Mouse (Mus musculus) forebrain, postnatal 0 days (tissue): ENCODE results near the gene Trpm2. TPM values are rescaled to one million over a fixed set of nuclear protein-coding genes. Genes with fewer than 3 reads are reported as not detected.
A peak's percentile ranks its signal among the peaks of the same experiment; 100 is the strongest.
"Not testable (repeated sequence)": the region's sequence is repeated elsewhere in the genome, so short reads cannot be mapped to it uniquely, and the experiment has no call there.

ENCODE experiments used
- ATAC-seq: fragments of 200-750 bp; cut with Nextera tagmentation; 2 replicates; pipeline ENCODE4 v1.8.0; 2017; ENCODE audit warnings: mild to moderate bottlenecking, moderate library complexity
- DNase-seq: peaks from one replicate; pipeline ENCODE4 v3.0.0-alpha.2; 2015
- H3K27ac ChIP-seq: fragments of 300-500 bp; sonication (generic); 2 replicates; pipeline ENCODE4 v1.5.1; 2014; ENCODE audit warnings: low read depth, mild to moderate bottlenecking, antibody characterized with exemption, low read length, moderate library complexity, mixed read lengths
- H3K27me3 ChIP-seq: fragments of 300-500 bp; sonication (generic); 2 replicates; pipeline ENCODE4 v1.6.1; 2014; ENCODE audit warnings: mild to moderate bottlenecking, low read length, mixed read lengths; ENCODE audit not compliant: insufficient read depth
- H3K36me3 ChIP-seq: fragments of 300-500 bp; sonication (generic); 2 replicates; pipeline ENCODE4 v1.6.1; 2014; ENCODE audit warnings: mild to moderate bottlenecking, moderate library complexity; ENCODE audit not compliant: insufficient read depth
- H3K4me1 ChIP-seq: fragments of 300-500 bp; sonication (generic); 2 replicates; pipeline ENCODE4 v1.6.1; 2014; ENCODE audit warnings: antibody characterized with exemption; ENCODE audit not compliant: insufficient read depth
- H3K4me2 ChIP-seq: fragments of 300-500 bp; sonication (generic); 2 replicates; pipeline ENCODE4 v1.6.1; 2014; ENCODE audit warnings: low read depth, mild to moderate bottlenecking, moderate library complexity
- H3K4me3 ChIP-seq: fragments of 300-500 bp; sonication (generic); 2 replicates; pipeline ENCODE4 v1.5.1; 2014; ENCODE audit warnings: low read depth, low read length, mixed read lengths
- H3K9ac ChIP-seq: fragments of 300-500 bp; sonication (generic); 2 replicates; pipeline ENCODE4 v1.6.1; 2014; ENCODE audit warnings: mild to moderate bottlenecking
- H3K9me3 ChIP-seq: fragments of 300-500 bp; sonication (generic); 2 replicates; pipeline ENCODE4 v1.6.1; 2016; ENCODE audit warnings: low read length
- CTCF ChIP-seq: sonication (generic); IDR thresholded peaks from 2 replicates; pipeline ENCODE4 v1.5.1; 2016; ENCODE audit warnings: antibody characterized with exemption, control low read depth, low read depth
- WGBS: fragments of 180-500 bp; shearing (Covaris S2); extraction: QIAGEN DNeasy Blood & Tissue Kit; methylation state at CpG from one replicate; pipeline ENCODE4 v1.1.7; 2014; 5-methylcytosine and 5-hydroxymethylcytosine counted together
- polyA plus RNA-seq: library from polyadenylated mRNA; unstranded; fragments of >200 nt; fragmentation: Nextera tagmentation; extraction: Ambion mirVana; gene quantifications from 2 replicates; pipeline ENCODE4 v1.2.1, GENCODE M21; 2015
- total RNA-seq: library from RNA; depleted of rRNA; stranded (reverse); fragments of >200 nt; gene quantifications from 2 replicates; pipeline ENCODE4 v1.2.3, GENCODE M21; 2014

Gene Trpm2
- total and polyA plus RNA-seq, 2 experiments from 2014 or later = 4.5 to 8.7 TPM

DNA sequence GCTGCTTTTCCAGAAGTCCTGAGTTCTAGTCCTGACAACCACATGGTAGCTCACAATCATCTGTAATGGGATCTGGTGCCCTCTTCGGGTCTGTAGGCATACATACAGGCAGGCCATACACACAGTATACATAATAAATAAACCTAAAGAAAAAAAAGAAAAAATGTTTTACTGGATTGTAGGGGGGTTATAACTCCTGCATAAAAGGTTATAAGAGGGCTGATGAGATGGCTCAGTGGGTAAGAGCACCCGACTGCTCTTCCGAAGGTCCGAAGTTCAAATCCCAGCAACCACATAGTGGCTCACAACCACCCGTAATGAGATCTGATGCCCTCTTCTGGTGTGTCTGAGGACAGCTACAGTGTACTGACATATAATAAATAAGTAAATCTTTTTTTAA is 40.8 kb upstream of the Trpm2 start:
- H3K27ac ChIP-seq, H3K9ac ChIP-seq, DNase-seq, H3K4me3 ChIP-seq, H3K9me3 ChIP-seq, H3K27me3 ChIP-seq, ATAC-seq, H3K4me2 ChIP-seq, H3K36me3 ChIP-seq: not testable (repeated sequence)
- 0 out of 2 replicates have a peak, but pooled peaks have one; percentile 3 for TF ChIP-seq CTCF
- peaks cover 16% of the 10 kb centered on the region for H3K4me1 ChIP-seq
- WGBS = 90% methylated on average over 5 of the region's 5 CpGs

DNA sequence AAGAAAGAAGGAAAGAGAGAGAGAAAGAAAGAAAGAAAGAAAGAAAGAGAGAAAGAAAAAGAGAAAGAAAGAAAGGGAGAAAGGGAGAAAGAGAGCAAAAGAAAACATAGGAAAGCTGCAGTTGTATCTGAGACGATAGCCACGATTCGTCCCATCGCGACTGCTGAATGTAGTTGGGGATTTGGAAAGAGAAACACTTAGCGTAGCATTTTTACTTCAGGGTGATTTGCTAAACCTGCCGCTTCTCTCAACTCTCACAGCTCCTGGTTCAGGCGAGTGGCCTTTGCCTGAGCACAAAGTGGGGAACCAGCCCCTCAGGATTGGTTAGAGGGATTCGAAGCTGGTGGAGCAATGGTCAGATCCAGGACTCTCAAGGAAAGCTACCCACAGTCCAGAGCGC is 40.0 kb upstream of the Trpm2 start:
- WGBS = 10% methylated on average over 10 of the region's 10 CpGs

DNA sequence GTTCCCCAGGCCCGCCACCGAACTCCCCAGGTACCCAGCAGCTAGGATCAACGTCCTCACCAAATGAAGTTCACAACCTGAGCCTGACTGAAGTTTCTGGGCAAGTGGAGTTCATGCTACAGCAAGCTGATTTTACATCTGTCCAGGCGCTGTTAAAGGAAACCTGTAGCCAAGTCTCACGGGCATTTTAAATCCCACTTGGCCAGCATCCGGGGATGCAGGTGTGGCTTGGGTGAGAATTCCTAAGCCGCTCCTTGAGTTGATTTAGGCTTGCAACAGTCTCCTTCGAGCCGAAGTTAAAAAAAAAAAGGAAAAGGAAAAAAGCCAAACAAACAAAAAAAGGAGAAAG is 39.6 kb upstream of the Trpm2 start, which contains the start of gene Pfkl:
TSS of gene Pfkl (minus strand) at position 139 of the 349 bp plus-strand sequence.
- peak within 1 kb of the TSS; percentile 74 for H3K9ac ChIP-seq
- peaks cover 16% of the 10 kb centered on the region for H3K4me1 ChIP-seq
- H3K9me3 ChIP-seq = no peaks in the 10 kb centered on the region
- TF ChIP-seq CTCF = no peak
- ATAC-seq = no peak
- DNase-seq = no peak
- H3K4me3 ChIP-seq = peak within 1 kb of the TSS; percentile 74
- H3K36me3 ChIP-seq = no peaks in the 10 kb centered on the region
- H3K27ac ChIP-seq = peak within 1 kb of the TSS; percentile 75
- H3K27me3 ChIP-seq = no peaks in the 10 kb centered on the region
- WGBS = 2% methylated on average over 9 of the region's 9 CpGs
- H3K4me2 ChIP-seq = peak within 1 kb of the TSS; percentile 89

More for the DNA sequence above, 40.0 kb upstream of the Trpm2 start:
- Histone ChIP-seq H3K9ac (no peak overlapping the region), H3K9me3 (no peaks in the 10 kb centered on the region), H3K27ac (no peak overlapping the region), H3K36me3 (no peaks in the 10 kb centered on the region), H3K4me3 (no peak overlapping the region), H3K27me3 (no peaks in the 10 kb centered on the region), H3K4me2 (0 out of 2 replicates have a peak overlapping the region, but pooled peaks have one; percentile 5), H3K4me1 (peaks cover 16% of the 10 kb centered on the region)
- TF ChIP-seq CTCF = no peak
- DNase-seq (no peak), ATAC-seq (no peak)

- peak; percentile 83 for TF ChIP-seq CTCF
- H3K4me3 ChIP-seq = peak overlapping the region; percentile 74
- WGBS = under 1% methylated on average over 59 of the region's 59 CpGs
- H3K36me3 ChIP-seq = no peaks in the 10 kb centered on the region
- peaks cover 16% of the 10 kb centered on the region for H3K4me1 ChIP-seq
- H3K4me2 ChIP-seq = peak overlapping the region; percentile 89
- no peaks in the 10 kb centered on the region for H3K27me3 ChIP-seq
- H3K27ac ChIP-seq = peak overlapping the region; percentile 75
- ATAC-seq = peak; percentile 99
- H3K9me3 ChIP-seq = no peaks in the 10 kb centered on the region
- H3K9ac ChIP-seq = peak overlapping the region; percentile 74
- peak; percentile 93 for DNase-seq
Observed at GRCm38 (mm10) chr10:78009184-78009944, 39.0 kb upstream of the Trpm2 start.

DNA sequence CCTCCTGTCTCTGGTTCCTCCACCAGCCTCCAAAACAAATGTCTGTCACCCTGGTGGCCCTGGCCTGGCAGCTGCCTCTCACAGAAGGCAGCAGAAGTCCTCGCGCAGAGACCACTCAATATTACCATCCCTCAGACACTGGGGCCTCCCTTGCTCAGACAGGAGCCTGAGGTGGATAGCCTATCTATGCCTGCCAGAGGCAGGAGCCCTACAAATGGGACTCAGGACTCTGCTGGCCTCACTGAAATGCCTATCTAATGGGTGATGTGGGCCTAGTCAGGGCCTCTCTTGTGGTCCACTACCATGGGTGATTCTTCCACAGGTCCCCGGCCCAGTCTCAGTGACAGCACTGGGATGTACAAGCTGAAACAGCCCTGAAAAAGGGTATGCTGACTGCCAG is 37.8 kb upstream of the Trpm2 start:
- H3K36me3 ChIP-seq = no peaks in the 10 kb centered on the region
- ATAC-seq = no peak
- peak overlapping the region; percentile 89 for H3K4me2 ChIP-seq
- H3K27me3 ChIP-seq = no peaks in the 10 kb centered on the region
- H3K9me3 ChIP-seq = no peaks in the 10 kb centered on the region
- peak overlapping the region; percentile 74 for H3K9ac ChIP-seq
- 87% methylated on average over 3 of the region's 3 CpGs for WGBS
- TF ChIP-seq CTCF = no peak
- H3K27ac ChIP-seq = no peak overlapping the region
- H3K4me1 ChIP-seq = peaks cover 16% of the 10 kb centered on the region
- H3K4me3 ChIP-seq = peak overlapping the region; percentile 74
- no peak for DNase-seq

GRCm38 (mm10) chr10:78007203-78007602 is 36.8 kb upstream of the Trpm2 start:
- 44% methylated on average over 7 of the region's 7 CpGs for WGBS
- ATAC-seq = no peak
- Histone ChIP-seq H3K9me3 (no peaks in the 10 kb centered on the region), H3K9ac (0 out of 2 replicates have a peak overlapping the region, but pooled peaks have one; percentile 3), H3K4me1 (peaks cover 16% of the 10 kb centered on the region), H3K36me3 (peaks cover 5% of the 10 kb centered on the region; the same call in 1 of the 2 replicates), H3K27me3 (no peaks in the 10 kb centered on the region), H3K27ac (no peak overlapping the region), H3K4me2 (no peak overlapping the region), H3K4me3 (no peak overlapping the region)
- DNase-seq = no peak
- TF ChIP-seq CTCF = no peak

- Histone ChIP-seq H3K27me3 (no peaks in the 10 kb centered on the region), H3K36me3 (peaks cover 17% of the 10 kb centered on the region), H3K27ac (no peak overlapping the region), H3K4me2 (no peak overlapping the region), H3K9me3 (no peaks in the 10 kb centered on the region), H3K4me3 (no peak overlapping the region), H3K4me1 (peaks cover 16% of the 10 kb centered on the region), H3K9ac (no peak overlapping the region)
- DNase-seq = no peak
- TF ChIP-seq CTCF = no peak
- 92% methylated on average over 4 of the region's 4 CpGs for WGBS
- no peak for ATAC-seq
Observed at GRCm38 (mm10) chr10:78005791-78006438, 35.6 kb upstream of the Trpm2 start.
